In the genomic region with DNA sequence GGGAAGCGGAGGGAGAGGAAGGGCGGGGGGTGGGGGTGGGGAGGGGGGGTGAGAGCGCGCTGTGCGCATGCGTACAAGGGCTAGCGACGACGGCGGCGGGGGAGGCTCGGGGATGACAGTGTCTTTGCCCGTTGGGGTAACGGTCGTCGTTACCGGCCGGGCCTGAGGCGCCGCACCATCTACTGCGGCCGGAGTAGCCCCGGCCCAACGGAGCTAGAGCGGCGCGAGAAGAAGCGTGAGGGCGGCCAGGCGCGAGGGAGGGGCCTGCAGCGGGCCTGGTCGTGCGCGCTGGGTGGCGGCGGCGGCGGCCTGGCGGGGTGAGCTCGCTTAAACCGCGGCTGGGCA, we compare ENCODE assay signal across 8 mouse cellular contexts. TPM values are rescaled to one million over a fixed set of nuclear protein-coding genes. Genes with fewer than 3 reads are reported as not detected.
A peak's percentile ranks its signal among the peaks of the same experiment; 100 is the strongest.
DNase-seq lines count a peak whose midpoint lies in the region; ATAC-seq and TF ChIP-seq lines count a peak whose summit lies in the region.

A gene (plus strand): TSS at position 115 of the 345 bp plus-strand sequence.

- peak within 1 kb of the TSS; percentile 99 for H3K27ac ChIP-seq in kidney, postnatal 0 days
- H3K27ac ChIP-seq in bone marrow macrophage, adult 2 months (ENCODE audit: insufficient read depth, low read depth, low read length) = peak within 1 kb of the TSS; percentile 98
- peak within 1 kb of the TSS; percentile 97 for H3K27ac ChIP-seq in midbrain, embryonic 10.5 days (replicated peaks)

- no peaks in the 10 kb centered on the region for H3K9me3 ChIP-seq in kidney, postnatal 0 days (replicated peaks; ENCODE audit: low read length)
- H3K9me3 ChIP-seq in midbrain, embryonic 10.5 days (replicated peaks) = no peaks in the 10 kb centered on the region

- no peak for TF ChIP-seq POLR2A in bone marrow macrophage, adult 2 months (IDR thresholded peaks at IDR 0.05; ENCODE audit: borderline replicate concordance, low read depth, low read length)

- DNase-seq in kidney, postnatal 0 days (ENCODE audit: low spot score) = no peak
- DNase-seq in kidney, postnatal 10 days = no peak
- no peak for DNase-seq in gastrocnemius, postnatal 4 days (ENCODE audit: low spot score in 2 of 2)
- DNase-seq in large intestine, adult 2 months (ENCODE audit: low read depth, low spot score) = no peak
- DNase-seq in midbrain, embryonic 10.5 days (ENCODE audit: low spot score) = no peak
- no peak for DNase-seq in embryo, embryonic 11 days
- DNase-seq in frontal cortex, postnatal 25 days (ENCODE audit: low spot score in 2 of 2) = no peak

- no peaks in the 10 kb centered on the region for H3K36me3 ChIP-seq in kidney, postnatal 0 days (ENCODE audit: insufficient read depth, low read length)
- peaks cover 6% of the 10 kb centered on the region; the same call in 1 of the 2 replicates for H3K36me3 ChIP-seq in midbrain, embryonic 10.5 days

- H3K4me2 ChIP-seq in kidney, postnatal 0 days (ENCODE audit: low read length) = peak within 1 kb of the TSS; percentile 82

- H3K9ac ChIP-seq in kidney, postnatal 0 days (ENCODE audit: low read depth, low read length) = peak within 1 kb of the TSS; percentile 91

- H3K27me3 ChIP-seq in kidney, postnatal 0 days (ENCODE audit: insufficient read depth, low read length) = no peaks in the 10 kb centered on the region
- no peaks in the 10 kb centered on the region for H3K27me3 ChIP-seq in midbrain, embryonic 10.5 days (ENCODE audit: low read depth, poor library complexity, severe bottlenecking)

- H3K4me3 ChIP-seq in kidney, postnatal 0 days (replicated peaks; ENCODE audit: low read depth, low read length) = peak within 1 kb of the TSS; percentile 80
- H3K4me3 ChIP-seq in bone marrow macrophage, adult 2 months (ENCODE audit: insufficient read depth, low read length) = peak within 1 kb of the TSS; percentile 91
- H3K4me3 ChIP-seq in midbrain, embryonic 10.5 days = peak within 1 kb of the TSS; percentile 75

- WGBS in kidney, postnatal 0 days = under 1% methylated on average over 40 of the region's 43 CpGs
- 2% methylated on average over 41 of the region's 43 CpGs for WGBS in large intestine, adult 2 months
- 0% methylated on average over 31 of the region's 43 CpGs for WGBS in midbrain, embryonic 10.5 days

- H3K4me1 ChIP-seq in kidney, postnatal 0 days (replicated peaks; ENCODE audit: insufficient read depth, low read length) = peaks cover 13% of the 10 kb centered on the region
- peaks cover 7% of the 10 kb centered on the region for H3K4me1 ChIP-seq in bone marrow macrophage, adult 2 months (ENCODE audit: control insufficient read depth, insufficient read depth, low read length)
- peaks cover 38% of the 10 kb centered on the region for H3K4me1 ChIP-seq in midbrain, embryonic 10.5 days

- TF ChIP-seq CTCF in kidney, postnatal 0 days (IDR thresholded peaks at IDR 0.05; ENCODE audit: low read depth) = no peak
- no peak for TF ChIP-seq CTCF in bone marrow macrophage, adult 2 months (IDR thresholded peaks at IDR 0.05; ENCODE audit: low read depth, low read length)

- ATAC-seq in kidney, postnatal 0 days (replicated peaks; ENCODE audit: low FRiP score, low read depth) = peak; percentile 58

RNA-seq across cellular contexts. Expression of the gene that starts here (rescaled TPM):
- polyA plus RNA-seq in kidney, postnatal 0 days (2015; fragmentation: Nextera tagmentation; extraction: Ambion mirVana) = 5.7 and 6.5 TPM in 2 replicates
- polyA plus RNA-seq in bone marrow macrophage, adult 2 months (2012; ENCODE audit: insufficient read depth, insufficient read length, missing spikeins) = 35.4 and 38.9 TPM in 2 replicates
- 10 to 100 TPM; 32.1 to 35.0 TPM for total RNA-seq in gastrocnemius, postnatal 4 days (2021)
- 11.2 and 15.5 TPM in 2 replicates for polyA plus RNA-seq in large intestine, adult 2 months (2012; rRNA removed)
- polyA plus RNA-seq in midbrain, embryonic 10.5 days (2016; fragmentation: Nextera tagmentation; extraction: Ambion mirVana) = 3.8 and 3.9 TPM in 2 replicates
